Mouse (Mus musculus): Measurements from ENCODE around the gene Rabgap1l.
"Not testable (repeated sequence)": the region's sequence is repeated elsewhere in the genome, so short reads cannot be mapped to it uniquely, and the experiment has no call there.

The Rabgap1l gene

DNA sequence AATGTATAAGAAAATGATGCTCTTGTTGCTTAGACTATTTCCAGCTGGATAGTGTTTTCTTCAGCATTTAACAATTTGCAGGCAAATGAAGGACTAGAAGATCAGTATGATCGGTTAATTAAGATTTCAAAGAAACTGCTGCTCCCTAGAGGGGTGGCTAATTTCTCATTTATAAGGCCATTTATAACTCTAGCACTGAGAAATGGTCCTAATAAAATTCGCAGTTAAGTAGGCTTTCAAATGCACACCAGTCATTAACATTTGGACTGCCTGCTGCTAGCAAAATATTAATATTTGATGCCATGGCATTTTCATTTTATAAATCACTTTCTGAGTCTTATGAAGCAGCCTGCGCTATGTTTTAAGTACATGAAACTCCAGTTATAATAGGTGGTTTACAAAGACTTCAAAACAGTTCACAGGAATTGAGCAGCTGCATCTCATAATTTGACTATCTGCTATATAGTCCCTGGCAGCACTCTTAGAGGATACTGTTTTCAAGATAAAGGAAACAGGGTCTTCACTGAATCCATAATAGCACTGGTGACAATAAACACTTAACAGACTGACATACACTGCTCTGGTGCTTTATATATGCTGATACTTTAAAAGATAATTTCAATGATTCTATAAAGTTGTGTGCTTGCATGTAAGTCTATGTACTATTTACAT, 296.0 kb downstream of the Rabgap1l start:
- DNase-seq (ENCODE audit: low spot score in 2 of 2): no peak

GRCm38 (mm10) chr1:160485731-160486130, 307.3 kb downstream of the Rabgap1l start:
- DNase-seq (ENCODE audit: low spot score in 2 of 2): no peak

GRCm38 (mm10) chr1:160485028-160485427, 308.0 kb downstream of the Rabgap1l start:
- DNase-seq (ENCODE audit: low spot score in 2 of 2): no peak

- no peak for DNase-seq (ENCODE audit: low spot score in 2 of 2)
Observed at GRCm38 (mm10) chr1:160481643-160482042, 311.4 kb downstream of the Rabgap1l start.

DNA sequence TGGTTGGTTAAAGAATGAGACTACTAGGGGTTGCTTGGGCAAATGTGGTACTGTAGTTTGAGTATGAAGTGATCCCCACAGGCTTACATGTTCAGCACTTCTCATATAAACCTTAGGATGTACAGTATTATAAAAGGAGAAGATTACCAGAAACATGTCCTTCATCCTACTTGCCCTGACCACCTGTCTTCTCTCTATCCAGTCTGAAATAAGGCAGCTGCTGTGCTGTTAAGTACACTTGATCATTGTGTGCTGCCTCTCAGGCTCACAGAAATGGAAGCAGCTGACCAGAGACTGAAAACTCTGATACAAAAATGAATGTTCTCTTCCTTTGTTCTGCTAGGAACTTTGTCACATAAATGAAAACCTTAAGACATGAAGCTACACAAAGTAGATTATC, 325.6 kb downstream of the Rabgap1l start:
- DNase-seq (ENCODE audit: low spot score in 2 of 2): no peak

GRCm38 (mm10) chr1:160465186-160465585, 327.8 kb downstream of the Rabgap1l start:
- no peak for DNase-seq (ENCODE audit: low spot score in 2 of 2)

- no peak for DNase-seq (ENCODE audit: low spot score in 2 of 2)
Observed at GRCm38 (mm10) chr1:160464148-160464547, 328.9 kb downstream of the Rabgap1l start.

DNA sequence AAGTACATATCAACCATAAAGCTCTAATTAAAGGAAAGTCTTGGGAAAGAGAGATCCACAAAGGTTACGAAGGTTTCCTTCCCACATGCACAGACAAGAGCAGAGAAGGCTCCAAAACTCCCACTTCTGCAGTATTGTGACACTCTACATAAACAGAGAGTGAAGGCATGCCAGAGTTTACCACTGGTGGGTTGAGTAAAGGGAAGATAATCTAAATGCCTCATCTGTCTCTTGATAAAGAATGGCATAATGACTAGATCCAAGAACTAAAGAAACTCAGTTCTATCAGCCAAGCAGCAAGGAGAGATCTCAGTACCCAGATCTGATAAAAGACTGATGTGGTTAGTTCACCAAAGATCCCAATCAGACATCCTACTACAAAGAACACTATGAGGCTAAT, 332.7 kb downstream of the Rabgap1l start:
- DNase-seq (ENCODE audit: low spot score in 2 of 2): no peak

DNA sequence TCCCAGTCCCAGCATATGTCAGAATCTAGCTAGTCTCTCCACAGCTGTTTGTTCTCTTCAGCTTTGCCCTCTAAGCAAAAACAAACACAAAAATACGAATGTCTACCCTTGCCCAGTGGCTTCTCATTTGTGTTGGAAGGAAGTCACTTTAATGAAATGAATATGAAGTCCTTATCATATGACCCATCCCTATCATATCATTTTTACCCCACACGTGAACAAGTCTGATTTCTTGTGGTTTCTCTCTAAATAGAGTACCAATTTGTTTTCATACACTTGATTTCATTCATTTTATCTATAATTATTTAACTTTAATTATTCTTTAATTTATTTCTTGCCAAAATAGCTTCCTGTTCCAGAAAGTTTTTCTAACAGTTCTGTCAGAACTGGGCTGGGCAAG, 341.3 kb downstream of the Rabgap1l start:
- DNase-seq (ENCODE audit: low spot score in 2 of 2): no peak

DNA sequence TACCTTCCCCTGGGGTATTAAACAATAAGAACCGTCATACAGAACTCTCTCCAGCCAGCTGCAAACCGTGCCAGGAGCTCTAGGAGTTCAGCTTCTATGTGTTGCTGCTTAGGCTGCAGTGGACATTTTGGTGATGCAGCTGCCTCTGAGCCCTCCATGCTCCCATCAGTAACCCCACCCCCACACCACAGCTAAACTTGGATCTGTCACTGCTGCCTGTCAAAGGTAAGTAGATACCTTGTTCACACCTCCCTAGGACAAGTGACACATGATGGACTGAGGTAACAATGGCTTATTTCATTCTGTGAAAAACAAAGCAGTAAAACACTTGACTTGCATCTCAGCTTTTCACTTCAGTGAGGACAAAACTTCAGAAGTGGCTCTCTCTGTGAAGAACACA, 344.3 kb downstream of the Rabgap1l start:
- no peak for DNase-seq (ENCODE audit: low spot score in 2 of 2)

- no peak for DNase-seq (ENCODE audit: low spot score in 2 of 2)
Observed at GRCm38 (mm10) chr1:160446823-160447222, 346.2 kb downstream of the Rabgap1l start.

- DNase-seq (ENCODE audit: low spot score in 2 of 2): no peak
Observed at GRCm38 (mm10) chr1:160443506-160443905, 349.5 kb downstream of the Rabgap1l start.

DNA sequence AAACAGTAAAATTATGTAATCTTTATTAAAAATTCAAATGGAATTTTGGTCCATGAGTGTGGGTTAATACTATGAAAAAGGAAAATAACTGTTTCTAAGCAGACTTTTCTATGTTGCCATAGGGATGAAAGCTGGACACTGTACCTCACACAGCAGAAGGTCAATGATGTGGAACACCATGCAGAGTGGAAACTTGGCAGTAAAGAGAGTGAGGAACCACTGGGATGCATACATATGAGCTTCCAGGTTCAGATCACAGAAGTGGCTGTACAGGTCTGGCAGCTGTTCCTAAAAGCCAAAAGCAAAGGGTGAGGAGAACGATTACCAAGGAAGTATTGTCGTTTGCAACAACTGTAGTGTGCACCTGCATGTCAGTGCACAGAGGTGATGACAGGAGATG, 351.3 kb downstream of the Rabgap1l start:
- no peak for DNase-seq (ENCODE audit: low spot score in 2 of 2)

- DNase-seq (ENCODE audit: low spot score in 2 of 2): no peak
Observed at GRCm38 (mm10) chr1:160441161-160441560, 351.9 kb downstream of the Rabgap1l start.

- DNase-seq (ENCODE audit: low spot score in 2 of 2): no peak
Observed at GRCm38 (mm10) chr1:160438820-160439219, 354.2 kb downstream of the Rabgap1l start.

GRCm38 (mm10) chr1:160417196-160417854, 375.7 kb downstream of the Rabgap1l start:
- DNase-seq (ENCODE audit: low spot score in 2 of 2): no peak

DNA sequence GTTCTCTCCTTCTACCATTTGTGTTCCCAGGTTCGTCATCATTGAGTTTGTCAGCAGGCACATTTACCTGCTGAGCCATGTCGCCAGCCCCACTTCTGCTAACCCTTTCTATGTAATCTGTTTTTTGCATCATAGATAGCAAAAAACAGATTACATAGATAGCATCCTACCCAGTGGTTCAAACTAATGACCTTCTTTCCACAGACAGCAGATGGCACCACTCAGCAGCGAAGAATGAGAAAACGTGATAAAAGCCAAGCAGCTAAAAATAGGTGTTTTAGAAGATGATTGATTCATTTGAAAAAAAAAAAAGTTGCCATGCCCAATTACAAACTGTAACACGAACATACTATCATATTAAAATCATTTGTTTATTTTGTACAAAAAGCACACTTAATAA, 382.2 kb downstream of the Rabgap1l start:
- DNase-seq (ENCODE audit: low spot score in 2 of 2): no peak

DNA sequence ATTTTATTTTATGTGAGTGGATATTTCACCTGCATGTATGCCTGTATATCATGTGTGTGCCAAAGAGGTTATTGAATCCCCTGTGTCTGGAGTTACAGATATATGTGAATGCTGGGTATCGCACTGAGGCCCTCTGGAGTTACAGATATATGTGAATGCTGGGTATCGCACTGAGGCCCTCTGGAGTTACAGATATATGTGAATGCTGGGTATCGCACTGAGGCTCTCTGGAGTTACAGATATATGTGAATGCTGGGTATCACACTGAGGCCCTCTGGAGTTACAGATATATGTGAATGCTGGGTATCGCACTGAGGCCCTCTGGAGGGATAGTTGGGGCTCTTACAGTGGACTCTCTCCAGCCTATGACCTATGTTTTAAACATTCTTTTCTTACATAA, 383.3 kb downstream of the Rabgap1l start:
- not testable (repeated sequence) for DNase-seq (ENCODE audit: low spot score in 2 of 2)

- no peak for DNase-seq (ENCODE audit: low spot score in 2 of 2)
Observed at GRCm38 (mm10) chr1:160409123-160409522, 383.9 kb downstream of the Rabgap1l start.

DNA sequence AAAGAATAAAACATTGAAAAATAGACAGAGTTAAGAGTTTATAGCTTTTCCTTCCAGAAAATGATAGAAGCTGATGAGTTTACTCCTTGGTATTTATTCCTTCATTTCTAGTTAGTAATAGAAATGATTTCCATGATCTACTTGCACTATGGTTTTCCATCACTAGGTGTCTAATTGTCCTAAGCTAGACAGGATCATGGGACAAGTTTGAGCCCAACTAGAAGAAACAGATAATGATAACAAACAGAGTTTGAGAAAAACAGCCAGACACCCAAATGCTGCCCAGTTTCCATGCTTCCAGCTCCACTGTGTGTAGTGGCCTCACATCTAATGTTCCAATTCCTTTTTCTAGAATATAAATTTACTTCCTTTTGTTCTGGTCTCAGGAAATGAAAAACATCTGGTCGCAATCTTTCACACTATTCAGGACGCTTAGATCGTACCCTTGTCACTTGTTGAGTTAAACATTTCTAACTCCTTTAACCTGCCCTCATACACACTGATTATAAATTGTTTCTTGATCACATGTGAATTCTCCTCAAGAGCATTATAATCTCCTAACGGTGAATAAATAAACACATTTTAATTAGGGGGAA, 384.6 kb downstream of the Rabgap1l start:
- no peak for DNase-seq (ENCODE audit: low spot score in 2 of 2)

DNA sequence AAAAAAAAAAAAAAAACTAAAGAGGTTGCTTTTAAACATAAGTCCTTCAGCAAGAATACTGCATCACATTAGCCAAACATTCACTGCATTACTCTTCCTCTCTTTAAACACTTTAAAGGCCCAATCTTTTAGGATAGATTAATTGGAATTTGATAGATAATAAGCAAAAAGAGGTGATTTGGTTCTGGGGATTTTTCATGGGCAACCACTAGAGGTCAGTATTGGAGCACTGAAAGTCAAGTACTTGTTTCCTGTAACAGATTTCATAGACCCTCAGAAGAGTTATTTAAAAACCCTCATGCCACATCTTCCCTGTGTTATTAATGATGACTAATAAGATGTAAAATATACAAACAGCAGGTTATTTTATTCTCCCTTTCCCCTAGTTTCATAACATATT, 393.6 kb downstream of the Rabgap1l start:
- DNase-seq (ENCODE audit: low spot score in 2 of 2): peak in 1 of 2 experiments; percentile 49

GRCm38 (mm10) chr1:160397037-160397436, 396.0 kb downstream of the Rabgap1l start:
- no peak for DNase-seq (ENCODE audit: low spot score in 2 of 2)

GRCm38 (mm10) chr1:160387446-160387845, 405.6 kb downstream of the Rabgap1l start:
- no peak for DNase-seq (ENCODE audit: low spot score in 2 of 2)

Data from thymus, postnatal 10 days (tissue).